ENCODE assay signal across 19 mouse cellular contexts in genomic region chr10:68454541-68454940, GRCm38 (mm10).
DNase-seq lines count a peak whose midpoint lies in the region; ATAC-seq and TF ChIP-seq lines count a peak whose summit lies in the region.
"Had no signal": no experiment of that assay in that cellular context is flagged by ENCODE, and none has a peak within 500 bp of the region (broad histone marks: within the 10 kb centered on the region; RNA-seq: fewer than 3 reads in every experiment).

No protein-coding gene starts in this region.

- no peaks in the 10 kb centered on the region for H3K79me2 ChIP-seq in heart, adult 2 months (replicated peaks; ENCODE audit: control insufficient read depth, insufficient read depth, low read length)

- no peak for TF ChIP-seq EP300 in heart, adult 2 months (IDR thresholded peaks at IDR 0.05; ENCODE audit: insufficient read depth, low read depth, low read length)

- no peak for DNase-seq in heart, adult 2 months
- DNase-seq in lung, embryonic 14.5 days = no peak
- DNase-seq in lung, postnatal 14 days = no peak
- DNase-seq in ES-CJ7 (ENCODE audit: low read depth, low spot score) = peak; percentile 28
- DNase-seq in naive thymus-derived CD4-positive, alpha-beta T cell, adult 2 months (ENCODE audit: low read depth) = peak; percentile 22
- DNase-seq: adrenal gland, postnatal 10 days; cerebellum, adult 2 months; heart, postnatal 36 days; right cerebral cortex, postnatal 14 days had no signal

- H3K9me3 ChIP-seq in heart, embryonic 11.5 days (replicated peaks; ENCODE audit: control insufficient read depth, low read length) = no peaks in the 10 kb centered on the region
- no peaks in the 10 kb centered on the region for H3K9me3 ChIP-seq in lung, embryonic 14.5 days (ENCODE audit: low read depth, low read length)
- H3K9me3 ChIP-seq: embryonic facial prominence, embryonic 15.5 days; forebrain, embryonic 13.5 days; limb, embryonic 15.5 days had no signal

- ATAC-seq in heart, embryonic 11.5 days (replicated peaks; ENCODE audit: insufficient number of reproducible peaks, low FRiP score, low TSS enrichment) = no peak
- no peak for ATAC-seq in lung, embryonic 14.5 days (ENCODE audit: insufficient read depth)
- ATAC-seq in granulocyte monocyte progenitor cell, adult 5-6 weeks (replicated peaks; ENCODE audit: poor library complexity, severe bottlenecking) = no peak
- no peak for ATAC-seq in erythroblast, adult 5-6 weeks (replicated peaks; ENCODE audit: low FRiP score, poor library complexity, severe bottlenecking)
- ATAC-seq: forebrain, embryonic 13.5 days; hindbrain, postnatal 0 days had no signal

- H3K9ac ChIP-seq in heart, adult 2 months (ENCODE audit: low read depth, low read length) = no peak overlapping the region
- no peak overlapping the region for H3K9ac ChIP-seq in heart, embryonic 11.5 days (ENCODE audit: low read depth, low read length)
- H3K9ac ChIP-seq in lung, embryonic 14.5 days = no peak overlapping the region
- H3K9ac ChIP-seq: embryonic facial prominence, embryonic 15.5 days; forebrain, embryonic 13.5 days; kidney, embryonic 15.5 days; limb, embryonic 15.5 days; midbrain, embryonic 12.5 days had no signal

- no peaks in the 10 kb centered on the region for H3K36me3 ChIP-seq in heart, adult 2 months (ENCODE audit: control insufficient read depth, insufficient read depth, low read length)
- H3K36me3 ChIP-seq in heart, embryonic 11.5 days (ENCODE audit: control insufficient read depth, insufficient read depth, low read length) = no peaks in the 10 kb centered on the region
- no peaks in the 10 kb centered on the region for H3K36me3 ChIP-seq in lung, embryonic 14.5 days (ENCODE audit: insufficient read depth)
- H3K36me3 ChIP-seq: embryonic facial prominence, embryonic 15.5 days; kidney, embryonic 15.5 days; limb, embryonic 15.5 days; midbrain, embryonic 12.5 days had no signal

- no peak overlapping the region for H3K4me2 ChIP-seq in heart, embryonic 11.5 days
- no peak overlapping the region for H3K4me2 ChIP-seq in lung, embryonic 14.5 days
- H3K4me2 ChIP-seq: embryonic facial prominence, embryonic 15.5 days; forebrain, embryonic 13.5 days; kidney, embryonic 15.5 days; limb, embryonic 15.5 days; midbrain, embryonic 12.5 days had no signal

- H3K27me3 ChIP-seq in heart, adult 2 months (ENCODE audit: control insufficient read depth, insufficient read depth, low read length) = no peaks in the 10 kb centered on the region
- H3K27me3 ChIP-seq in heart, embryonic 11.5 days (ENCODE audit: control insufficient read depth, insufficient read depth, low read length) = no peaks in the 10 kb centered on the region
- H3K27me3 ChIP-seq in lung, embryonic 14.5 days (ENCODE audit: insufficient read depth, low read length) = no peaks in the 10 kb centered on the region
- H3K27me3 ChIP-seq: embryonic facial prominence, embryonic 15.5 days; forebrain, embryonic 13.5 days; kidney, embryonic 15.5 days; limb, embryonic 15.5 days; midbrain, embryonic 12.5 days had no signal

- H3K4me1 ChIP-seq in heart, adult 2 months (ENCODE audit: control insufficient read depth, insufficient read depth, low read length) = no peaks in the 10 kb centered on the region
- no peaks in the 10 kb centered on the region for H3K4me1 ChIP-seq in heart, embryonic 11.5 days (ENCODE audit: control insufficient read depth, insufficient read depth, low read length)
- no peaks in the 10 kb centered on the region for H3K4me1 ChIP-seq in lung, embryonic 14.5 days (ENCODE audit: insufficient read depth)
- H3K4me1 ChIP-seq: embryonic facial prominence, embryonic 15.5 days; forebrain, embryonic 13.5 days; limb, embryonic 15.5 days; midbrain, embryonic 12.5 days had no signal

- H3K4me3 ChIP-seq in heart, adult 2 months = no peak overlapping the region
- no peak overlapping the region for H3K4me3 ChIP-seq in heart, embryonic 11.5 days (ENCODE audit: low read depth, low read length)
- H3K4me3 ChIP-seq in lung, embryonic 14.5 days (ENCODE audit: low read depth, low read length) = no peak overlapping the region
- H3K4me3 ChIP-seq: embryonic facial prominence, embryonic 15.5 days; forebrain, embryonic 13.5 days; kidney, embryonic 15.5 days; limb, embryonic 15.5 days; midbrain, embryonic 12.5 days had no signal

- TF ChIP-seq CTCF in heart, adult 2 months (IDR thresholded peaks at IDR 0.05) = peak; percentile 40
- peak; percentile 37 for TF ChIP-seq CTCF in lung, embryonic 14.5 days (IDR thresholded peaks at IDR 0.05; ENCODE audit: low read depth)

- intact Hi-C loops in heart, adult 2 months (cut with DNase I) = no loop called here

- no peak for TF ChIP-seq POLR2A in heart, adult 2 months (IDR thresholded peaks at IDR 0.05; ENCODE audit: insufficient read depth, low read depth, low read length)

- no peak overlapping the region for H3K27ac ChIP-seq in heart, adult 2 months
- no peak overlapping the region for H3K27ac ChIP-seq in heart, embryonic 11.5 days (ENCODE audit: low read depth, low read length)
- no peak overlapping the region for H3K27ac ChIP-seq in lung, embryonic 14.5 days (ENCODE audit: low read depth)
- H3K27ac ChIP-seq: embryonic facial prominence, embryonic 15.5 days; forebrain, embryonic 13.5 days; hindbrain, postnatal 0 days; kidney, embryonic 15.5 days; limb, embryonic 15.5 days; macrophage; midbrain, embryonic 12.5 days had no signal

Comparison
In these comparisons a context has a peak if more than half of its experiments do, and no peak if none do; other contexts are left out.
1. DNase-seq: peak in ES-CJ7 (single experiment) and naive thymus-derived CD4-positive, alpha-beta T cell, adult 2 months (single experiment); none in heart, adult 2 months (0 of 2), lung, embryonic 14.5 days (single experiment) and lung, postnatal 14 days (single experiment).